Mouse (Mus musculus) CH12.LX (cell line): ENCODE measurements around the gene Tmem216. TPM values are rescaled to one million over a fixed set of nuclear protein-coding genes. Genes with fewer than 3 reads are reported as not detected.

Experiments used
- DNase-seq: peaks from one replicate; pipeline ENCODE4 v3.0.0-alpha.2; 2013; ENCODE audit errors: extremely low read depth
- H3K27ac ChIP-seq: 2 replicates; pipeline ENCODE4 v1.5.1; 2012; ENCODE audit warnings: low read depth, mild to moderate bottlenecking, control low read depth, moderate library complexity; ENCODE audit not compliant: insufficient read depth
- H3K27me3 ChIP-seq: replicated peaks from 2 replicates; pipeline ENCODE3; 2012; ENCODE audit warnings: inconsistent platforms
- H3K36me3 ChIP-seq, 2 experiments: replicated peaks in 1 of 2; 2 replicates each; pipeline versions ENCODE3 to v1.6.1; 2012; ENCODE audit warnings: inconsistent platforms in 1 of 2, low read length in 1 of 2, mild to moderate bottlenecking in 1 of 2, mixed read lengths in 1 of 2, moderate library complexity in 1 of 2; ENCODE audit not compliant: control insufficient read depth in 1 of 2, insufficient read depth in 1 of 2
- H3K4me1 ChIP-seq, 2 experiments: 2 replicates each; pipeline ENCODE4 v1.6.1; 2012; ENCODE audit warnings: inconsistent platforms in 1 of 2, moderate library complexity in 1 of 2; ENCODE audit not compliant: insufficient read depth in 2 of 2, control insufficient read depth in 1 of 2
- H3K4me2 ChIP-seq: 2 replicates; pipeline ENCODE4 v1.6.1; 2012; ENCODE audit warnings: low read depth, mild to moderate bottlenecking, control low read depth; ENCODE audit not compliant: poor library complexity, insufficient read depth, severe bottlenecking
- H3K4me3 ChIP-seq, 3 experiments: fragments of 150-350 bp in 1 of 3; sonication (generic) in 1 of 3; replicated peaks in 1 of 3; 2 replicates each; pipeline versions ENCODE3 to v1.5.1; 2011 to 2012; ENCODE audit warnings: low read depth in 2 of 3, low read length in 2 of 3, mild to moderate bottlenecking in 2 of 3, moderate library complexity in 2 of 3, control low read depth in 1 of 3, improper control_type of control experiment in 1 of 3, inconsistent platforms in 1 of 3, mixed read lengths in 1 of 3; ENCODE audit not compliant: poor library complexity in 1 of 3
- H3K79me2 ChIP-seq: replicated peaks from 2 replicates; pipeline ENCODE4 v1.6.1; 2012; ENCODE audit warnings: mild to moderate bottlenecking, moderate library complexity; ENCODE audit not compliant: control insufficient read depth, poor library complexity, insufficient read depth, severe bottlenecking; ENCODE audit errors: extremely low read depth
- H3K9ac ChIP-seq: 2 replicates; pipeline ENCODE4 v1.6.1; 2012; ENCODE audit warnings: low read depth, mild to moderate bottlenecking, control low read depth, moderate library complexity; ENCODE audit not compliant: insufficient read depth
- H3K9me3 ChIP-seq: replicated peaks from 2 replicates; pipeline ENCODE3; 2012; ENCODE audit warnings: low read length, inconsistent platforms, mixed read lengths
- CHD1 ChIP-seq: IDR thresholded peaks from 2 replicates; pipeline ENCODE4 v1.6.1; 2012; ENCODE audit warnings: low read depth, low read length, improper control_type of control experiment, inconsistent platforms
- CHD2 ChIP-seq: IDR thresholded peaks from 2 replicates; pipeline ENCODE4 v1.6.1; 2011; ENCODE audit warnings: low read length, improper control_type of control experiment
- CTCF ChIP-seq, 2 experiments: IDR thresholded peaks in 1 of 2; conservative IDR thresholded peaks in 1 of 2; 2 replicates each; pipeline ENCODE4 v1.5.1; 2011 to 2012; ENCODE audit warnings: low read depth in 2 of 2, low read length in 2 of 2, improper control_type of control experiment in 1 of 2, inconsistent platforms in 1 of 2, mild to moderate bottlenecking in 1 of 2, moderate library complexity in 1 of 2
- EP300 ChIP-seq: IDR thresholded peaks from 2 replicates; pipeline ENCODE4 v1.6.1; 2011; ENCODE audit warnings: low read length, improper control_type of control experiment
- IRF4 ChIP-seq: IDR thresholded peaks from 2 replicates; pipeline ENCODE4 v1.6.1; 2014; ENCODE audit warnings: low read depth, mild to moderate bottlenecking, inconsistent platforms, low read length, improper control_type of control experiment
- JUND ChIP-seq: conservative IDR thresholded peaks from 2 replicates; pipeline ENCODE4 v1.6.1; 2011; ENCODE audit warnings: low read depth, low read length, improper control_type of control experiment
- MEF2A ChIP-seq: IDR thresholded peaks from 2 replicates; pipeline ENCODE4 v1.6.1; 2014; ENCODE audit warnings: low read depth, mild to moderate bottlenecking, inconsistent platforms, low read length, improper control_type of control experiment, borderline replicate concordance
- MXI1 ChIP-seq: IDR thresholded peaks from 2 replicates; pipeline ENCODE4 v1.6.1; 2011; ENCODE audit warnings: mild to moderate bottlenecking, low read depth, low read length, improper control_type of control experiment
- NELFE ChIP-seq: IDR thresholded peaks from 2 replicates; pipeline ENCODE4 v1.6.1; 2011; ENCODE audit warnings: low read depth, low read length, improper control_type of control experiment
- NRF1 ChIP-seq: IDR thresholded peaks from 2 replicates; pipeline ENCODE4 v1.6.1; 2014; ENCODE audit warnings: low read depth, mild to moderate bottlenecking, inconsistent platforms, low read length, improper control_type of control experiment, moderate library complexity
- PAX5 ChIP-seq: IDR thresholded peaks from 2 replicates; pipeline ENCODE4 v1.6.1; 2012; ENCODE audit warnings: low read length, inconsistent platforms, mixed read lengths
- POLR2A ChIP-seq: IDR thresholded peaks from 2 replicates; pipeline ENCODE4 v1.6.1; 2011; ENCODE audit warnings: low read depth, mild to moderate bottlenecking, improper control_type of control experiment, low read length
- RAD21 ChIP-seq: IDR thresholded peaks from 2 replicates; pipeline ENCODE4 v1.6.1; 2011; ENCODE audit warnings: low read depth, mild to moderate bottlenecking, low read length, improper control_type of control experiment, moderate library complexity
- SIN3A ChIP-seq: IDR thresholded peaks from 2 replicates; pipeline ENCODE4 v1.6.1; 2012; ENCODE audit warnings: low read length, improper control_type of control experiment, inconsistent platforms
- SMC3 ChIP-seq: IDR thresholded peaks from 2 replicates; pipeline ENCODE4 v1.6.1; 2011; ENCODE audit warnings: low read depth, low read length, improper control_type of control experiment
- TCF12 ChIP-seq: IDR thresholded peaks from 2 replicates; pipeline ENCODE4 v1.6.1; 2014; ENCODE audit warnings: low read depth, mild to moderate bottlenecking, inconsistent platforms, low read length, improper control_type of control experiment
- UBTF ChIP-seq: IDR thresholded peaks from 2 replicates; pipeline ENCODE4 v1.6.1; 2012; ENCODE audit warnings: low read depth, mild to moderate bottlenecking, inconsistent platforms, low read length, improper control_type of control experiment, moderate library complexity
- ZNF384 ChIP-seq: IDR thresholded peaks from 2 replicates; pipeline ENCODE4 v1.6.1; 2012; ENCODE audit warnings: low read depth, low read length, improper control_type of control experiment, inconsistent platforms
- dilution Hi-C: fragments of 300-500 bp; cut with MboI; formaldehyde crosslinking; loops from 2 replicates; pipeline ENCODE4 v1.14.3; 2020; ENCODE audit warnings: low sequenced_read_pairs; ENCODE audit not compliant: extremely low pct_unique_long_range_greater_than_20kb, extremely low pct_ligation_motif_present
- in situ Hi-C: fragments of 300-500 bp; cut with MboI; formaldehyde crosslinking; loops from 3 replicates; pipeline ENCODE4 v1.14.3; 2019; ENCODE audit warnings: low sequenced_read_pairs, low pct_ligation_motif_present, low pct_unique_long_range_greater_than_20kb, mixed read lengths
- polyA plus RNA-seq: library from polyadenylated mRNA; unstranded; fragments of >175 nt; gene quantifications from 2 replicates; pipeline ENCODE4 v1.2.1, GENCODE M21; 2012; ENCODE audit warnings: low read depth; ENCODE audit not compliant: insufficient read length
- total RNA-seq, 2 experiments: library from RNA; depleted of rRNA; stranded (reverse); fragments of 300-350 nt in 1 of 2; fragments of >200 nt in 1 of 2; gene quantifications; 2 replicates each; pipeline ENCODE4 v1.2.3; 2012 to 2014

Gene Tmem216
- total and polyA plus RNA-seq, 3 experiments, result 19.9 to 25.7 (median 24.0) TPM

GRCm38 (mm10) chr19:10539454-10539853 lies 16.6 kb downstream of the Tmem216 start:
- TF ChIP-seq JUND (no peak), TCF12 (no peak), RAD21 (no peak), CHD2 (no peak), POLR2A (no peak), SIN3A (no peak), ZNF384 (no peak), UBTF (no peak), EP300 (no peak), NELFE (no peak), CHD1 (no peak), SMC3 (no peak), NRF1 (no peak), IRF4 (no peak), PAX5 (no peak)
- in situ Hi-C loops, result no loop called here
- Histone ChIP-seq H3K9ac (no peak overlapping the region), H3K4me2 (no peak overlapping the region), H3K27ac (no peak overlapping the region), H3K27me3 (no peaks in the 10 kb centered on the region), H3K36me3 (peaks cover 68 to 91% of the 10 kb centered on the region in 2 experiments), H3K4me1 (no peaks in the 10 kb centered on the region), H3K79me2 (peaks cover 2% of the 10 kb centered on the region; the same call in 1 of the 2 replicates), H3K9me3 (no peaks in the 10 kb centered on the region), H3K4me3 (no peak overlapping the region)
- DNase-seq, result no peak
- dilution Hi-C loops, result no loop called here

DNA sequence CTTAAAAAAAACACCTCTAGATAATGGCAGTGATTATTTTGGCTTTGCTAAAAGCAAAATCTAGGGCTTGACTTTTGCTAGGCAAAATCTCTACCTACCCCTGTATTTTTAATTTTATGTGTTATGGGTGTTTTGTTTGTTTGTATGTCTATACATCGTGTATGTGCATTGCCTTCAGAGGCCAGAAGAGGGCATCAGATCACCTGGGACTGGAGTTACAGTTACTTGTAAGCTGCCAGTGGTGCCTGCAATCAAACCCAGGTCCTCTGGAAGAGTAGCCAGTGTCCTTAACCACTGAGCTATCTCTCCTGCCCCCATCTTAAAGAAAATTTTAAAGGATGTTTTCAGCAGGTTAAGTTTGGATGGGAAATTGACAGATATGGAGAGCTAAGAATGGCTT lies 26.0 kb downstream of the Tmem216 start:
- DNase-seq, result no peak
- no peak overlapping the region for H3K9ac ChIP-seq
- dilution Hi-C loops (no loop called here), in situ Hi-C loops (no loop called here)
- no peaks in the 10 kb centered on the region for H3K27me3 ChIP-seq
- no peak overlapping the region for H3K4me3 ChIP-seq
- no peaks in the 10 kb centered on the region for H3K9me3 ChIP-seq
- peaks cover 40 to 68% of the 10 kb centered on the region in 2 experiments for H3K36me3 ChIP-seq
- H3K4me2 ChIP-seq, result no peak overlapping the region
- H3K79me2 ChIP-seq, result peaks cover 38% of the 10 kb centered on the region
- H3K27ac ChIP-seq, result no peak overlapping the region
- TF ChIP-seq MXI1 (no peak), MEF2A (no peak), CTCF (conservative IDR thresholded peaks at IDR 0.05 in 1 of 2, IDR thresholded peaks at IDR 0.05 in 1 of 2; ENCODE audit: low read depth in 2 of 2, low read length in 2 of 2) (peak in 1 of 2 experiments; percentile 17; a peak in 2 of 4 replicates)
- TF ChIP-seq, all 38 proteins: peak for 1
- peaks cover 3 to 23% of the 10 kb centered on the region in 2 experiments; a peak in 3 of 4 replicates for H3K4me1 ChIP-seq
